Mouse (Mus musculus): Measurements from ENCODE around the gene Asf1b. TPM values are rescaled to one million over a fixed set of nuclear protein-coding genes. Genes with fewer than 3 reads are reported as not detected.

Gene Asf1b
- polyA plus RNA-seq, 1 experiment = 3.6 TPM

- H3K36me3 ChIP-seq (ENCODE audit: control insufficient read depth, insufficient read depth, low read length) = no peaks in the 10 kb centered on the region
- DNase-seq = no peak
- no peak overlapping the region for H3K4me3 ChIP-seq (ENCODE audit: insufficient read depth, low read depth, low read length)
- no peak for TF ChIP-seq POLR2A (IDR thresholded peaks at IDR 0.05; ENCODE audit: low read depth, low read length)
- peak; percentile 51 for TF ChIP-seq CTCF (conservative IDR thresholded peaks at IDR 0.05; ENCODE audit: insufficient read depth, insufficient read length, low read depth, low read length)
- 49% methylated on average over 7 of the region's 7 CpGs for WGBS
- no peak overlapping the region for H3K27ac ChIP-seq (ENCODE audit: insufficient read depth, low read depth, low read length)
- no peaks in the 10 kb centered on the region for H3K27me3 ChIP-seq (replicated peaks; ENCODE audit: control insufficient read depth, insufficient read depth, low read length)
- peaks cover 13% of the 10 kb centered on the region for H3K4me1 ChIP-seq (ENCODE audit: control insufficient read depth, insufficient read depth, low read length)
These were observed 53.1 kb downstream of the Asf1b start for GRCm38 (mm10) chr8:84008362-84008761.

GRCm38 (mm10) chr8:84009876-84010275 lies 54.6 kb downstream of the Asf1b start:
- Histone ChIP-seq H3K27me3 (replicated peaks; ENCODE audit: control insufficient read depth, insufficient read depth, low read length) (no peaks in the 10 kb centered on the region), H3K4me1 (ENCODE audit: control insufficient read depth, insufficient read depth, low read length) (peaks cover 9% of the 10 kb centered on the region), H3K27ac (ENCODE audit: insufficient read depth, low read depth, low read length) (no peak overlapping the region), H3K4me3 (ENCODE audit: insufficient read depth, low read depth, low read length) (no peak overlapping the region), H3K36me3 (ENCODE audit: control insufficient read depth, insufficient read depth, low read length) (no peaks in the 10 kb centered on the region)
- TF ChIP-seq CTCF (conservative IDR thresholded peaks at IDR 0.05; ENCODE audit: insufficient read depth, insufficient read length, low read depth, low read length) = peak; percentile 88
- no peak for TF ChIP-seq POLR2A (IDR thresholded peaks at IDR 0.05; ENCODE audit: low read depth, low read length)
- peak; percentile 94 for DNase-seq
- 2% methylated on average over 11 of the region's 11 CpGs for WGBS

- H3K27me3 ChIP-seq (replicated peaks; ENCODE audit: control insufficient read depth, insufficient read depth, low read length) = no peaks in the 10 kb centered on the region
- H3K27ac ChIP-seq (ENCODE audit: insufficient read depth, low read depth, low read length) = no peak overlapping the region
- H3K4me3 ChIP-seq (ENCODE audit: insufficient read depth, low read depth, low read length) = peak overlapping the region; percentile 54
- DNase-seq = peak; percentile 86
- no peaks in the 10 kb centered on the region for H3K36me3 ChIP-seq (ENCODE audit: control insufficient read depth, insufficient read depth, low read length)
- TF ChIP-seq CTCF (conservative IDR thresholded peaks at IDR 0.05; ENCODE audit: insufficient read depth, insufficient read length, low read depth, low read length) (peak; percentile 59), POLR2A (IDR thresholded peaks at IDR 0.05; ENCODE audit: low read depth, low read length) (no peak)
- WGBS = 4% methylated on average over 83 of the region's 83 CpGs
- peaks cover 6% of the 10 kb centered on the region for H3K4me1 ChIP-seq (ENCODE audit: control insufficient read depth, insufficient read depth, low read length)
These were observed 55.6 kb downstream of the Asf1b start for GRCm38 (mm10) chr8:84010625-84011611.

- peak within 1 kb of the TSS; percentile 54 for H3K4me3 ChIP-seq (ENCODE audit: insufficient read depth, low read depth, low read length)
- no peaks in the 10 kb centered on the region for H3K27me3 ChIP-seq (replicated peaks; ENCODE audit: control insufficient read depth, insufficient read depth, low read length)
- 1% methylated on average over 45 of the region's 45 CpGs for WGBS
- peaks cover 6% of the 10 kb centered on the region for H3K4me1 ChIP-seq (ENCODE audit: control insufficient read depth, insufficient read depth, low read length)
- H3K27ac ChIP-seq (ENCODE audit: insufficient read depth, low read depth, low read length) = peak within 1 kb of the TSS; percentile 18; the same call in 1 of the 2 replicates
- peak; percentile 92 for DNase-seq
- TF ChIP-seq POLR2A (IDR thresholded peaks at IDR 0.05; ENCODE audit: low read depth, low read length) (no peak), CTCF (conservative IDR thresholded peaks at IDR 0.05; ENCODE audit: insufficient read depth, insufficient read length, low read depth, low read length) (no peak)
- H3K36me3 ChIP-seq (ENCODE audit: control insufficient read depth, insufficient read depth, low read length) = no peaks in the 10 kb centered on the region
These were observed 56.6 kb downstream of the Asf1b start, which contains the start of gene 2210011C24Rik for GRCm38 (mm10) chr8:84011705-84012498. Gene 2210011C24Rik, minus strand, starts transcription at chr8:84012171.

GRCm38 (mm10) chr8:84012499-84013165 lies 57.3 kb downstream of the Asf1b start:
- no peaks in the 10 kb centered on the region for H3K27me3 ChIP-seq (replicated peaks; ENCODE audit: control insufficient read depth, insufficient read depth, low read length)
- H3K27ac ChIP-seq (ENCODE audit: insufficient read depth, low read depth, low read length) = 0 out of 2 replicates have a peak overlapping the region, but pooled peaks have one; percentile 18
- whole genome bisulfite sequencing = 15% methylated on average over 35 of the region's 35 CpGs
- H3K4me1 ChIP-seq (ENCODE audit: control insufficient read depth, insufficient read depth, low read length) = peaks cover 6% of the 10 kb centered on the region
- no peaks in the 10 kb centered on the region for H3K36me3 ChIP-seq (ENCODE audit: control insufficient read depth, insufficient read depth, low read length)
- H3K4me3 ChIP-seq (ENCODE audit: insufficient read depth, low read depth, low read length) = peak overlapping the region; percentile 39
- peak; percentile 78 for DNase-seq
- TF ChIP-seq POLR2A (IDR thresholded peaks at IDR 0.05; ENCODE audit: low read depth, low read length) = no peak
- no peak for TF ChIP-seq CTCF (conservative IDR thresholded peaks at IDR 0.05; ENCODE audit: insufficient read depth, insufficient read length, low read depth, low read length)

GRCm38 (mm10) chr8:84015833-84016232 lies 60.5 kb downstream of the Asf1b start:
- DNase-seq = no peak
- H3K27ac ChIP-seq (ENCODE audit: insufficient read depth, low read depth, low read length) = no peak overlapping the region
- 97% methylated on average over 5 of the region's 5 CpGs for WGBS
- H3K4me3 ChIP-seq (ENCODE audit: insufficient read depth, low read depth, low read length) = no peak overlapping the region
- H3K36me3 ChIP-seq (ENCODE audit: control insufficient read depth, insufficient read depth, low read length) = no peaks in the 10 kb centered on the region
- no peaks in the 10 kb centered on the region for H3K27me3 ChIP-seq (replicated peaks; ENCODE audit: control insufficient read depth, insufficient read depth, low read length)
- TF ChIP-seq CTCF (conservative IDR thresholded peaks at IDR 0.05; ENCODE audit: insufficient read depth, insufficient read length, low read depth, low read length) = no peak
- no peak for TF ChIP-seq POLR2A (IDR thresholded peaks at IDR 0.05; ENCODE audit: low read depth, low read length)
- H3K4me1 ChIP-seq (ENCODE audit: control insufficient read depth, insufficient read depth, low read length) = peaks cover 6% of the 10 kb centered on the region; the same call in 1 of the 2 replicates

All from kidney, adult 2 months (tissue).